ENCODE assay signal across 17 mouse cellular contexts in genomic region chr13:109610772-109611171, GRCm38 (mm10).
"Had no signal": no experiment of that assay in that cellular context is flagged by ENCODE, and none has a peak within 500 bp of the region (broad histone marks: within the 10 kb centered on the region; RNA-seq: fewer than 3 reads in every experiment).

No protein-coding gene starts in this region.

- H3K27ac ChIP-seq: lung, embryonic 15.5 days; macrophage; midbrain, embryonic 13.5 days; midbrain, embryonic 15.5 days; neural tube, embryonic 12.5 days had no signal

- H3K9me3 ChIP-seq: lung, embryonic 15.5 days; megakaryocyte, embryonic 14.5 days; midbrain, embryonic 13.5 days; midbrain, embryonic 15.5 days; neural tube, embryonic 12.5 days had no signal

- H3K9ac ChIP-seq: lung, embryonic 15.5 days; midbrain, embryonic 13.5 days; midbrain, embryonic 15.5 days; neural tube, embryonic 12.5 days had no signal

- H3K4me3 ChIP-seq: lung, embryonic 15.5 days; megakaryocyte, embryonic 14.5 days; midbrain, embryonic 13.5 days; midbrain, embryonic 15.5 days; neural tube, embryonic 12.5 days had no signal

- H3K4me1 ChIP-seq: midbrain, embryonic 15.5 days; neural tube, embryonic 12.5 days had no signal

- H3K27me3 ChIP-seq: lung, embryonic 15.5 days; megakaryocyte, embryonic 14.5 days; midbrain, embryonic 13.5 days; midbrain, embryonic 15.5 days; neural tube, embryonic 12.5 days had no signal

- DNase-seq: lung, adult 2 months; lung, postnatal 14 days; lung, postnatal 36 days; retina, postnatal 1 day; right cerebral cortex, adult 18-20 months; right cerebral cortex, postnatal 25 days; right cerebral cortex, postnatal 4 days; spleen, adult 18-20 months; thymus, adult 18-20 months; thymus, postnatal 14 days; thymus, postnatal 36 days had no signal

- H3K36me3 ChIP-seq: lung, embryonic 15.5 days; midbrain, embryonic 13.5 days; midbrain, embryonic 15.5 days; neural tube, embryonic 12.5 days had no signal
